Mouse (Mus musculus): ENCODE data around the gene Rnd2.
"Not testable (repeated sequence)": the region's sequence is repeated elsewhere in the genome, so short reads cannot be mapped to it uniquely, and the experiment has no call there.

Gene Rnd2

DNA sequence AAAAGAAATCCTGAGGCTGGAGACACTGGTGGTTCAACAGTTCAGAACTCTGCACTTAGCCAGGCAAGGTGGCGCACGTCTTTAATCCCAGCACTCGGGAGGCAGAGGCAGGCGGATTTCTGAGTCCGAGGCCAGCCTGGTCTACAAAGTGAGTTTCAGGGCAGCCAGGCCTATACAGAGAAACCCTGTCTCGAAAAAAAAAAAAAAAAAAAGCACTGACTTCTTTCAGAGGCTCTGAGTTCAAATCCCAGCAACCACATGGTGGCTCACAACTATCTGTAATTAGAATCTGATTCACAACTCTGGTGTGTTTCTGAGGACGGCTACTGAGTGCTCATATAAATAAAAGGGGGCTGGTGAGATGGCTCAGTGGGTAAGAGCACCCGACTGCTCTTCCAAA, 17.9 kb upstream of the Rnd2 start:
- DNase-seq (ENCODE audit: low read depth): not testable (repeated sequence)

DNA sequence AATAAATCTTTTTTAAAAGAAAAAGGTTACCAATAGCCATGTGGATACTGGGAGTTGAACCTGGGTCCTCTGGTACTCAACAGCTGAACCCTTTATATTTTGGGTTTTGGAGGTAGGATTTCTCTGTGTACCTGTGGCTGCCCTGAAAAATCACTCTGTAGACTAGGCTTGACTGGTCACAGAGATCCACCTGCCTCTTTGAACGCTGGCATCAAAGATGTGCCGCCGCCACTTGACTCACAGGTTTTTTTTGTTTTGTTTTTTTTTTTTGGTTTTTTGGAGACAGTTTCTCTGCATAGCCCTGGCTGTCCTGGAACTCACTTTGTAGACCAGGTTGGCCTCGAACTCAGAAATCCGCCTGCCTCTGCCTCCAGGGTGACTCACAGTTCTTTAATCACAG, 17.0 kb upstream of the Rnd2 start:
- peak; percentile 63 for DNase-seq (ENCODE audit: low read depth)

DNA sequence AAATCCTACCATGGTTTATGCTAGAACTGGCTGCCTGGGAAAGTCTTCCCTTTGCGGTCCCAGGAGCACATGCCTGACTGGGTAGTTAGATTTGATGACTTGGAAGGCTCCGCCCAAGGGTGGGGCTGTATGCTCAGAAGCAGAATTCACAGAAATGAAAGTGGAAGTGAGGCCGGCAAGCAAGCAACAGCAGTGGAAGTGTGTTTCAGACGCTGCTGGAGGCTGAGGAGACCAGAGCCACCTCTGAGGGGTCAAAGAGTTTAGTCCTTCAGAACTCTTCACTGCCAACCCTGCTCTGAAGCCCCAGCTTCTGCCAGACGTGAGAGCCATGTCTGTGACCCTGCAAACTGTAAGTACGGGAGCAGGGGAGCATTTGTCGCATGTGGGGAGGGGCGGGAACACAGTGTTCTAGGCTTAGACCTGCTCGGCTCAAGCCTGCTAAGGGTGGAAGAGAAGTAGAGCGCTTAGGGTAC, 16.5 kb upstream of the Rnd2 start, which contains the start of gene Ifi35:
Gene Ifi35 (plus strand): TSS at position 134 of the 473 bp plus-strand sequence.
- peak; percentile 89 for DNase-seq (ENCODE audit: low read depth)

DNA sequence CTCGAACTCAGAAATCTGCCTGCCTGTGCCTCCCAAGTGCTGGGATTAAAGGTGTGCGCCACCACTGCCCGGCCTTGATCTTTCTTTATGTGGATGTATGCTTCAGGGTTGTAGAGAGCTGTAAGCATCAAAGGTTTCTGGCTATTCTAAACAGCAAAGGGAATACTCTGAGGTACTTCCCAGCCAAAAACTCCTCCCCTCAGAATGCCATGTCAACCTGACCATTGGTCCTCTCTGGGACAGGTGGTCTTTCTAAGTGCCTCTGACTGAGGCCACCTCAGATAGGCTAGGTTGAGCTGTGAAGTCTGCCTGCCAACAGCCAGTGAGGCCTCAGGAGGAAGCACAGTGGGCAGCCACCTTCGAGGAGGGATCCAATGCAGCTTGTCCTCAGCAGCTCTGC, 15.9 kb upstream of the Rnd2 start:
- peak; percentile 41 for DNase-seq (ENCODE audit: low read depth)

DNA sequence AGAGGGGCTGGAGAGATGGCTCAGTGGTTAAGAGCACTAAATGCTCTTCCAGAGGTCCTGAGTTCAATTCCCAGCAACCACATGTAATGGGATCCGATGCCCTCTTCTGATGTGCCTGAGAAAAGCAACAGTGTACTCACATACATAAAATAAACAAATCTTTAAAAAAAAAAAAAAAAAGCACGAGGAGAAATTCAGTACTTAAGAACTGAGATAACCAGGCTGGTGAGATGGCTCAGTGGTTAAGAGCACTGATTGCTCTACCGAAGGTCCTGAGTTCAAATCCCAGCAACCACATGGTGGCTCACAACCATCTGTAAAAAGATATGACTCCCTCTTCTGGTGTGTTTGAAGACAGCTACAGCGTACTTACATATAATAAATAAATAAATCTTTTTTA, 15.2 kb upstream of the Rnd2 start:
- DNase-seq (ENCODE audit: low read depth): not testable (repeated sequence)

DNA sequence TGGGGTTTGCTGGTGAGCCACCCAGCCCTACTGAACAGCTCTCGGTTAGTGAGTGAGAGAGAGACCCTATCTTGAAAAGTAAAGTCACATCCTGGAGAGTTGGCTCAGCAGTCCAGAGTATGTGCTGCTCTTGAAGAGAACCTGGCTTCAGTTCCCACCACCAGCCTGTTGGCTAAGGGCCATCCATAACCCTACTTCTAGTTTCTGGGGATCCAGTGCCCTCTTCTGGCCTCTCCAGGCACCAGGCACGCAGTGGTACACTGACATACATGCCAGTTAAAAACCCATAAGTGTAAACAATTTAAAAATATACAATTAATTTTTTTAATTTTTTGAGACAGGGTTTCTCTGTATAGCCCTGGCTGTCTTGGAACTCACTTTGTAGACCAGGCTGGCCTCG, 14.4 kb upstream of the Rnd2 start:
- peak; percentile 59 for DNase-seq (ENCODE audit: low read depth)

DNA sequence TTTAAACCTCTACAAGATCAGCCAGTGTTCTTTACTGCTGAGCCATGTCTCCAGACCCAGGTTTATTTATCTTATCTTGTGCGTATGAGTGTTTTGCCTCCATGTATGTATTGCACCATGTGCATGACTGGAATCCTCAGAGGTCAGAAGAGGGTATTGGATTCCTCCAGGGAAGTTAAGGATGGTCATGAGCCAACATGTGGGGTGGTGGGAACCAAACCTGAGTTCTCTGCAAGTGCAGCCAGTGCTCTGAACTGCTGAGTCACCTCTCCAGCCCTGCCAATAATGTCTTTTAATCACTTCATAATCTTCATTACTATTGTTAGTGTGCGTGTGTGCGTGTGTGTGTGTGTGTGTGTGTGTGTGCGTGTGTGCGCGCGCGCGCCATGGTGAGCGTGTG, 13.3 kb upstream of the Rnd2 start:
- no peak for DNase-seq (ENCODE audit: low read depth)

DNA sequence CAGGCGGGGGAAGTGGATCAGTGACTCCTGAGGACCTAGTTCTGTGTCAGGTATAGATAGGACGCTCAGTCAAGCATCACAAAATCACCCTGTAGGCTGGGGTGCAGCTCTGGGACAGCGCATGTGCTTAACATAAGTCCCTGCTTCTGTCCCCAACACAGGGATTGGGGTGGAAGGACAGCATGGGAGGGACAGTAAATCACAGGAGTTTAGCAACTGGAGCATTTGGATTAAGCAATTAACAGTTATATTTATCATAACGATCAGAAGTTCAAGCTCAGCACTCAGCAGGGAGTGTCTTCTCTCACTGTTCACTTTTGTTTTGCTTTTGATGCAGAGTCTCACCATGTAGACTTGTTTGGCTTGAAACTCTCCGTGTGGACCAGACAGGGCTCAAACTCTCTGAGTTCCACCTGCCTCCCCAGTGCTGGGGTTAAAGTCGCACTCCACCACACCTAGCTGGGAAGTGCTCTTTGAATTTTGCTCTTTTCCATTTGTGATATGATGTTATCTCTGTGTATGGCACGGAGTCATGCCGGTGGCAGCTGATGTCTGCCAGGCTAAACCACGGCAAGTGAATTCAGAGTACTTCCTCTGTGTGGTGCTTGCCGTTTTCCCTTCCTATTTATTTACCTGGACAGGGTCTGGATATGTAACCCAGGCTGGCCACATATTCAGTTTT, 12.6 kb upstream of the Rnd2 start:
- DNase-seq (ENCODE audit: low read depth): no peak

DNA sequence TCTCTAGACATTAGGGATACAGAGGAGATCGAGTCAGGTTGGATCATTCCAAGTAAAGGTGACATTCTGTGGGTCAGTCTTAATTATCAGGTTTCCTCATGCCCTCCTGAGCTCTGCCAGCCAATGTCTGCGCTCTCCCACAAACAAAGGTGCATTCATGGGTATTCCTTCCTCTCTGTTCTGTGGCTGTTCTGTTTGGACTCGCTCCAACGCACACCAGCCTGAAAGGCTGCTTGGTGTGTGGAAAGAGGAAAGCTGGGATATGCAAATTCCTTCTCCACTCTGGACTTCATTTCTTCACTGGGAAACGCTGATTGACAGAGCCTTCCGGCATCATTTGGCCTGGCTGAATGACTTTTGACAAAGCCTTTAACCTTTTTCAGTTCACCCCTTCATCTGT, 10.1 kb upstream of the Rnd2 start:
- no peak for DNase-seq (ENCODE audit: low read depth)

DNA sequence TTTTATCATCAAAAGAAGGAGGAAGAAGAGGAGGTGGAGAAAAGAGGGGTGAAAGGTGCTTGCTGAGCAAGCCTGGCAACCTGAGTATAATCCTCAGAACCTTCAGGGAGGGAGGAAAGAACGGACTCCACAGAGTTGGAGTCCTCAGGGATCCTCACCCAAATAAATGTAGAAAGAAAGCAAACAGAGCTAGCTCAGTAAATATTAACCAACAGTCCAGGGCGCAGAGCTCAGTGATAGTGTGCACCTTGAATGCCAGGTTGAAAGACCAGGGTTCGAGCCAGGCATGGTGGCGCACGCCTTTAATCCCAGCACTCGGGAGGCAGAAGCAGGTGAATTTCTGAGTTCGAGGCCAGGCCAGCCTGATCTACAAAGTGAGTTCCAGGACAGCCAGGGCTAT, 9.2 kb upstream of the Rnd2 start:
- DNase-seq (ENCODE audit: low read depth): no peak

DNA sequence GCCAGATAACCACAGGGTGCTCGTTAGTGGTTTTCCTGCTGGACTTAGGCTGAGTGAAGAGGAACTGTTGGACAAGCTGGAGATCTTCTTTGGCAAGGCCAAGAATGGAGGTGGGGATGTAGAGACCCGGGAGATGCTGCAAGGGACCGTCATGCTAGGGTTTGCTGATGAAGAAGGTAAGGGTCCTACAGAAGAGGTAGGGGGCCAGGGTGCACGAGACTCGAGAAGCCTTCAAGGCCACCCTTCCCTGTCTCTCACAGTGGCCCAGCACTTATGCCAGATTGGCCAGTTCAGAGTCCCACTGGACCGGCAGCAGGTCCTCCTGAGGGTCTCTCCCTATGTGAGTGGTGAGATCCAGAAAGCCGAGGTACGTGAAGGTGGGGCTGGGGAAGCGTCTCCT, 7.2 kb upstream of the Rnd2 start:
- no peak for DNase-seq (ENCODE audit: low read depth)

DNA sequence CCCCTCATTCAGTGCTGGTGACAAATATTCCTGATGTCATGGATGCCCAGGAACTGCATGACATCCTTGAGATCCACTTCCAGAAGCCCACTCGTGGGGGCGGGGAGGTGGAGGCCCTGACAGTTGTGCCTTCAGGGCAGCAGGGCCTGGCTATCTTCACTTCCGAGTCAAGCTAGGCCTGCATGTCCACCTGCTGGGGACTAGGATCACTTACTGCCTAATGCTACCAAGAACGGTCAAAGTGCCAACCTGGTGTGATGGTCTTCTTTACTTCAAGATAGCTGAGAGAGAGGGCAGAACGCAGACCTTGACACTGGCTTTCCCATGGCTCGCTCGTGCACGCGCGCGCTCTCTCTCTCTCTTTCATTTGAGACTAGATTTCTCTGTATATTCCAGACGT, 6.6 kb upstream of the Rnd2 start:
- DNase-seq (ENCODE audit: low read depth): no peak

DNA sequence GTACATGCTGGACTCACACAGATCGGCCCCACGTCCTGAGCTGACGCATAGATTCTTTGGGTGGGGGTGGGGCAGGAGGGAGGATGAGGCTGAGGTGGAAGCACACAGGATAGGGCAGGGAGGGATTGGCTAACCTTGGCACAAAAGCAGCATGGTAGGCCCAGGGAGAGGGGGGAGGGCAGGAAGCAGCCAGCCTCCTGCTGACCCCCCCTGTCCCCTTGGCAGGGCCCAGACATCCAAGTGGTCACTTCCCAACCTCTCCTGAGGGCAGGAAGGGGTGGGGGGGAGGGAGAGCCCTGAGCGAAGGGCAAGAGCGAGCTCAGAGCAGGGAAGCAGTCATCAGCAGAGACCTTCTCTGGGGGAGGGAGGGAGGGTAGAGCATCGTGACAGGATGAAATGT, 5.1 kb upstream of the Rnd2 start:
- DNase-seq (ENCODE audit: low read depth): no peak

DNA sequence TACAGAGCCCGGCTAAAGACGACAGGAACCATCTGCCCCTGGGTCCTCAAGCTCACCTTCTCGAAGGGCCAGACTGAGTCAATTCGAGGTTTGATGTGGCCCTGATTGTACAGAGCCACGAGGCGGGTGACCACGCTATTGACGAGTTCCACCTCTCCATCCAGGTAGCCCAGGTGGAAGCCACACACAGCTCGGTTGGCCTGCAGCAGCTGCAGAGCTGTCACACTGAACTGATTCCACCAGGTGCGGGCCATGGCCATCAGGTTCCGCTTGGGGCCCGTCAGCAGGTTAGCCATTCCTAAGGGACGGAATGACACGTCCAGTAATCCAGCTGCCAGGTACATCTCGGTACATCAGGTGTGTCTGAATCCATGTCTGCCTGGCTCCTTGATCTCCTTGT, 4.5 kb upstream of the Rnd2 start:
- no peak for DNase-seq (ENCODE audit: low read depth)

DNA sequence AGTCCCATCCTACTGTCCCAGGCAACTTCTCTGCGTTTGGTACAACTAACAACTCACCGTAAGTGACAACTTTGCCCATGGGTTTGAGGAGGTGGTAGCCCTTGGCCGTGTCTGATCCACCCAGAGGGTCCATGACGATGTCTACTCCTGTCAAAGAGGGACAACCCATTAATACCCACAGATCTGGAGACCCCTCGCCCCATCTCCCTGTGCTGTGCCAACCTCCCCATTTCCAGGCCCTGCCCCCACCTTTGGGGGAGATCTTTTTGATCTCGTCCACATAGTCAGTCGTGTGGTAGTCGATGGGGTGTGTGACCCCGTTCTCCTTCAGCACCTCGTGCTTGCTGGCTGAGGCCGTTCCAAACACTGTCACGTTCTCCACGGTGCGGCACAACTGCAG, 2.7 kb upstream of the Rnd2 start:
- DNase-seq (ENCODE audit: low read depth): no peak

DNA sequence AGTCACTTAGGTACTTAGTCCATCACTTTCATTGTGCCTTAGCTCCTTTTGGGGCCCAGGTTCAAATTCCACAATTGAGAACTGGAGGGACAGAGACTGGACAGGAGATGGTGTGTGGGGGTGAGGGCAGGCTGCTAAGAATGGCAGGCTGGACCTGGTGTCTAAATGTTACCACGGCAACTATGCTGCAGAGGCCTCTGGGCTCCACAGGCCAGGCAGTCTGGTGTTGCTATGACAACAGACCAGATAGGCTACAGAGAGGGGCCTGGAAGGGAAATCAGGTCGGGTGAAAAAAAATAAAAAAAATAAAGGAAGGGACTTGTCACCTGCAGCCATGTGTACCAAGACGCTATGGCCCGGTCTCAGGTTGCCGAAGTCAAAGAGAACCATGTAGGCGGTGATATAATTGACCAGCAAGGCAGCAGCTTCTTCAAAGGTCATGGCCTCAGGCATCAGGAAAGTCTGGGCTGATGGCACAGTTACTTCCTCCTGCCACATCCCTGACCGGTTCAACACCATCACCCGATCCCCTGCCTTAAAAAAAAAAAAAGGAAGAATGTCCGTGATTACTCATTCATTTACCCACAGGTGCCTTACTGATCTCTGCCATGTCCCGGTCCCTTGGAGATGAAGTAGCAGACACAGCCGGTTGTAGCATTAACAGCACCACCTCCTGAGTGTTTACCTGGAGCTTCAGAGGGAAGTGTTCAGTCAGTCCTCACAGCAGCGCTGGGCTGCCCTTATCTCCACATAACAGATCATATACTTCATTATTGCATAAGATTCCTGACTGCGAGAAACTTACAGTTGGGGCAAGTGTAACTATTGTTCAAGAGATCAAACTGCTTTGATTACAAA, 2.0 kb upstream of the Rnd2 start:
- DNase-seq (ENCODE audit: low read depth): no peak

DNA sequence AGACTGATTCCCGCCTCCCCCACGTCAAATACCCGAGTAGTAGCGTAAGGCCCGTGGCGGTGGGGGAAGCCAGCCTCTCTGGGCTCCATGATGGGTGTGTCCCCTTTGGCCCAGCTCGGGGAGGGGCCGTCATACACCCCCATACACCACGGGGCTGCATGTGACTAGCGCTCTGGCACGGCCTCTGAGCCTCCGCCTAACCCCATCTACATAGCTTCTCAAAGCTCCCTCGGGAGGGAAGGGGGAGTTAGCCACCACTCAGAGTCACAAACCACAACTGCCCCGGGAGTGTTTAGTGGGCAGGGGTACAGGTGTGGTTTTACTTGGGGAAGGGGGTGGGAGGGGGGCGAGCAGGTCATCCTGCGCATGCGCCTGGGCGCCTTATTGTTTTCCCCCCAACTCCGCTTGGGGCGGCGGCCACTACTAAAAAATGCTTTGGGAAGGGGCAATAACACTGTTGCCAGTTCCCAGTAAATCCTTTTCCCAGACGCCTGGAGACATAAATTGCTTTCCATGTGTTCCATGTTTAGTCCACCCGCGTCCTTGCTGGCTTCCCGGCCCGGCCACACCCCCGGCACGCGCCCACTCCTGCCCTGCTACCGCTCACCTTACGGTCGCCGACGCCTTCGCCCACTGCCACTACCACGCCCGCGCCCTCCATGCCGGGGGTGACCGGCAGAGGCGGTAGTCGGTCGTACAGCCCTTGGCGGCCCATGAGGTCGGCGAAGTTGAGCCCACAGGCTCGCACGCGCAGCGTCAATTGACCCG, 486 bp downstream of the Rnd2 start:
- DNase-seq (ENCODE audit: low read depth): peak; percentile 70

DNA sequence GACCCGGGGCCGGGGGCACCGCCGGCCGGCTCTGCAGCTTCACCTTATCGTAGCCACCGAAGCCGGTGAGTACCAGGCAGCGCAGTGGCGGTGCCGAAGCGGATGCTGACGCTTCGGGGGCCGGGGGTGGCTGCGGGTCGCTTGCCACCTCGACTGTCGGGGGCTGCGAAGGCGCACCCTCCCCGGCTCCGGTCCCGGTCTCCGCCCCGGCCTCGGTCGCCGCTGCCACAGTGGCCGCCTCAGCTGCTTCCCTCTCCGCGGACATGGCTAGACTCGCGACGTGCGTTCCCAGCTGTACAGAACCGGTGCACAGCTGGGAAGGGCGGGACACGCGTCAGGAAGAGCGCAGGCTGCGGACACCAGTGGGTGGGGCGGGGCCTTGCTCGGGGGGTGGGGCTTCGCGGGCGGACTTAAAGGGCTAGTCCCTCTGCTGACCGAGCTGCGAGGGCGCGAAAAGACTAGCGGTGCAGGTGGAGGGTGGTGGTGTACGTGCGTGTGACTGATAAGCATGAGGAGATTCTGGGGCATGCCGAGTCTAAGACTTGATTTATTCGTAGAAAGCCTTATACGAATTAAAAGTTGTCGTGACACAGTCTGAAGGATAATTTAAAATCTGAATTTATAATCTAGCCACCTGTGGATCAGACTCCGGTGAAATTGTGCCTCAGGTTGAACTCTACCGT, 1.2 kb downstream of the Rnd2 start, which contains the start of gene Vat1:
Gene Vat1 (minus strand): TSS at position 362 of the 683 bp plus-strand sequence.
- DNase-seq (ENCODE audit: low read depth): peak; percentile 71

DNA sequence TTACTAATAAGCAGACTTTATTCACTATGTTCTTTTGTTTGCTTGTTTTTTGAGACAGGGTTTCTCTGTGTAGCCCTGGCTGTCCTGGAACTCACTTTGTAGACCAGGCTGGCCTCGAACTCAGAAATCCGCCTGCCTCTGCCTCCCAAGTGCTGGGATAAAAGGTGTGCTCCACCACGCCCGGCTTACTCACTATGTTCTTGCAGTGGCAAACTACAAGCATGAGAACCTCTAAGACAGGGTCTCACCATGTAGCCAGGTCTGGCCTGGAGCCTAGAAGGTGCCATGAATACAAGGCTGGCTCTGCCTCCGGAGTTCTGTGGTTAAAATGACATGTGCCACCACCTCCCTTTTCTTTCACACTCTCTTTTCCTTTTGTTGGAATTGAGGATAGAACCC, 1.8 kb downstream of the Rnd2 start:
- DNase-seq (ENCODE audit: low read depth): not testable (repeated sequence)

DNA sequence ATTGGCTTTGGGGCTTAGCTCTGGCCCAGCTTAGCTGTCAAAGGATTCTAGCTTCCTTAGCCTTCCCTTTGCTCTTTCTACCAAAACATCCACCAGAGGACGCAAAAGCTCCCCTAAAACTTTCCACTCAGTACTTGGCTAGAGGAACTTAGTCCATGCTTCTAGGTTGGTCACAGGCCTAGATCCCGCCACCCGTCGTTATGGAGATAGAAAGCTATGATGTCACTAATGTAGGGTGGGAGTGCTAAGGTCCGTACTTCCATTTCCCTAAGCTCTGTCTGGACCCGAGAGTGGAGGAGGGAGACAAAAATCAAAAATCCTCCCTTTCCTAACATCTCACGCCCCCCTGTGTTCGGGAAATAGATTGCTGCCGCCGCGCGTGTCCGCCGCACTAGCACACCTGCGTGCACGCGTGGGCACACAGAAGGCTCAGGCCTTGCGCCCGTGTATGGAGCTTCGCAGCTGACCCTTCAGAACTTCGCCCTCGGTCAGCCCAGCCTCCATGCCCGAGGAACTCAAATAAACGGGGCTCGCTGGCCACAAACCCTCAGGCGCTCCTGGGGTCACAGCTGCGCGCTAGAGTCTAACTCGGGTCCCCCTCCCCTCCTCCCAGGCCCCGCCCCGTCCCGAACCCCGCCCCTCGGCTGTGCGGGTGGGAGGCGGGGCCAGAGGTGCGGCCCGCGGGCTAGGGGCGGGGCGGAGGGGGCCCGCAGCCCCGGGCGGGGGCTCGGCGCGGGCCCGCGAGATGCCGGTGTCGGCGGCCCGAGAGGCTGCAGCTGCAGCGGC, 2.9 kb downstream of the Rnd2 start:
- DNase-seq (ENCODE audit: low read depth): peak; percentile 79

DNA sequence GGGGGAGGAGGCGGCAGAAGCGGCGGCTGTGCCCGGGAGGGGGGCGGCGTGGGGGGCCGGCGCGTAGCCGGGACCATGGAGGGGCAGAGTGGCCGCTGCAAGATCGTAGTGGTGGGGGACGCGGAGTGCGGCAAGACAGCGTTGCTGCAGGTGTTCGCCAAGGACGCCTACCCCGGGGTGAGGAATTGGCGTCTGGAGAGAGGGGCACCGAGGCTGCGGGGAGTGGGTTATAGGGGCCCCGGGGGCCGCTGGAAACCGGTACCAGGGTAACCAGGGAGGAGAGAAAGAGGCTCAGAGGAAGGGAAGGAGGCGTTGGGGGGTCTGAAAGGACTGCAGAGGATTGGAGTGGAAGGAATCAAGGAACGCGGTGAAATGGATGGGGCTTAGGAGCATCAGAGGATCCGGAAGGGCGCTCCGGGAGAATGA, 3.5 kb downstream of the Rnd2 start:
- DNase-seq (ENCODE audit: low read depth): no peak
